ENCODE assay signal across 8 mouse cellular contexts in the genomic region with DNA sequence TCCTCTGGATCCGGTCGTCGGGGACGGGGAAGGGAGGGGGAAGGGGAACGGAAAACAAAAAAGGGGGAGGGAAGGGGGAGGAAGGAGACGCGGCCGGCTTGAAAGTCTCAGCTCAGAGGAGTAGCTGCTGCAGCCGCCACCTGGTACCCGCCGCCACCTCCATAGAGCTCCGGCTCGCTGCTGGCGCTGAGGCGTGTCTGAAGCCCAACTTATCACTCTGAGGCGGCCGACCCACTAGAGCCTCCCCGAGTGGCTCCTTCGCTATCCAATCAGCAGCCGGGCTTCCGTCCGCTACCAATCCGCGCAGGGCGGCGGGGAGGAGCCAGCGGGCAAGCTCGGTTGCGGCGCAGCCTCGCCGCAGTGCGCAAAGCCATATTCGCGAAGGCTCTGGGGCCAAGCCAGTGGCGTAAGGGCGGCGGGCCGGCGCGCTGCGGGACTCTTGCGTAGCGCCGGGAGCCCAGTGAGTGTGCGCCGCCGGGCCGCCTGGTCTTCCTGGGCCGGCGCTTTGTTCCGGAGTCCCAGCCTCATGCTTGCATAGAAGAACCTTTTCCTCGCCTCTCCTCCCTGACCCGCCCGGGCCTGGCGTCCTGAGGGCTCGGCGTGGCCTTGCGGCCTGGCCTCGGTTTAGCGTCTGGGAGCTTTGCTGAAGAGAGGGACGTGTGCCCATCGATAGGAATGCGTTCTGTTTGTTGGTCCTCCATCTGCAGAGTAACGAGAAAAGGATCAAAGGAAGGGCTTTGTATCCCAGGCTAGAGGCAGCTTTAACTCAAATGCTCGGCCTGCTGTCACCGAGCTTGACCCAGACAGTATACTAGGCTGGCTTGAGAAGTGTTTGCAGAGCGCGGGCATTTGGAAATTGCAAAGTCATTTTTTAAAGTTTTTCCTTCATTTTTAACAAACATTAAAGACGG. TPM values are rescaled to one million over a fixed set of nuclear protein-coding genes. Genes with fewer than 3 reads are reported as not detected.
A peak's percentile ranks its signal among the peaks of the same experiment; 100 is the strongest.
DNase-seq lines count a peak whose midpoint lies in the region; ATAC-seq lines count a peak whose summit lies in the region.

A gene (minus strand): TSS at position 209 of the 911 bp plus-strand sequence.

- H3K4me3 ChIP-seq in lung, embryonic 16.5 days (ENCODE audit: low read length), result peak within 1 kb of the TSS; percentile 98

- peak within 1 kb of the TSS; percentile 100 for H3K9ac ChIP-seq in lung, embryonic 16.5 days (ENCODE audit: low read length)

- peaks cover 27% of the 10 kb centered on the region for H3K36me3 ChIP-seq in lung, embryonic 16.5 days (ENCODE audit: control insufficient read depth, insufficient read depth, low read length)

- H3K9me3 ChIP-seq in lung, embryonic 16.5 days (ENCODE audit: control insufficient read depth, low read length), result no peaks in the 10 kb centered on the region

- ATAC-seq in hematopoietic stem cell, adult 5-6 weeks (replicated peaks in 1 of 2; ENCODE audit: insufficient read depth in 1 of 2, low FRiP score in 2 of 2, low TSS enrichment in 1 of 2, low read depth in 1 of 2, poor library complexity in 2 of 2, severe bottlenecking in 2 of 2), result peak; percentile 93 to 95
- peak; percentile 99 for ATAC-seq in lung, embryonic 16.5 days (ENCODE audit: low read depth)

- peaks cover 20% of the 10 kb centered on the region for H3K4me1 ChIP-seq in lung, embryonic 16.5 days (replicated peaks; ENCODE audit: control insufficient read depth, insufficient read depth, low read length)

- peak; percentile 93 for DNase-seq in MEL-GATA-1-ER (ENCODE audit: extremely low read depth, low read depth)
- peak; percentile 99 for DNase-seq in cerebellum, adult 8-10 months
- DNase-seq in forelimb bud, embryonic 11.5 days (ENCODE audit: low read depth, low spot score), result peak; percentile 98
- peak; percentile 97 for DNase-seq in layer of hippocampus, adult 9-10 months (ENCODE audit: low spot score)
- peak; percentile 98 for DNase-seq in ovary, postnatal 10 days (ENCODE audit: low spot score)
- peak; percentile 97 to 99 for DNase-seq in thymus, postnatal 10 days (ENCODE audit: low spot score in 2 of 2)

- H3K4me2 ChIP-seq in lung, embryonic 16.5 days (ENCODE audit: low read depth, low read length), result peak within 1 kb of the TSS; percentile 80

- peak within 1 kb of the TSS; percentile 100 for H3K27ac ChIP-seq in lung, embryonic 16.5 days (ENCODE audit: low read length)

- no peaks in the 10 kb centered on the region for H3K27me3 ChIP-seq in lung, embryonic 16.5 days (ENCODE audit: control insufficient read depth, insufficient read depth, low read depth, low read length)

- WGBS in lung, embryonic 16.5 days, result under 1% methylated on average over 69 of the region's 70 CpGs

RNA-seq across cellular contexts. Expression of the gene that starts here (rescaled TPM):
- total RNA-seq in hematopoietic stem cell, adult 5-6 weeks (2017), result 972 and 1,008 TPM in 2 replicates
- 754 and 831 TPM in 2 replicates for polyA plus RNA-seq in lung, embryonic 16.5 days (2015; fragmentation: Nextera tagmentation; extraction: Ambion mirVana)

Comparison
In these comparisons a context has a peak if more than half of its experiments do, and no peak if none do; other contexts are left out.
1. Peak in every context shown above with its lines: DNase-seq, ATAC-seq, H3K4me3 ChIP-seq and H3K27ac ChIP-seq.